Mouse (Mus musculus) stomach, postnatal 0 days (tissue): ENCODE results near the gene Snorc. TPM values are rescaled to one million over a fixed set of nuclear protein-coding genes. Genes with fewer than 3 reads are reported as not detected.
A peak's percentile ranks its signal among the peaks of the same experiment; 100 is the strongest.
"Not testable (repeated sequence)": the region's sequence is repeated elsewhere in the genome, so short reads cannot be mapped to it uniquely, and the experiment has no call there.

Source experiments
- ATAC-seq: fragments of 200-750 bp; cut with Nextera tagmentation; 2 replicates; pipeline ENCODE4 v1.8.0; 2017; ENCODE audit not compliant: low FRiP score, low TSS enrichment
- DNase-seq: peaks from one replicate; pipeline ENCODE4 v3.0.0-alpha.2; 2016; ENCODE audit warnings: low spot score
- H3K27ac ChIP-seq: fragments of 300-500 bp; sonication (generic); replicated peaks from 2 replicates; pipeline ENCODE4 v1.5.1; 2014; ENCODE audit warnings: mild to moderate bottlenecking, control low read depth
- H3K27me3 ChIP-seq: fragments of 300-500 bp; sonication (generic); 2 replicates; pipeline ENCODE4 v1.6.1; 2014; ENCODE audit warnings: low read length; ENCODE audit not compliant: control insufficient read depth, insufficient read depth
- H3K36me3 ChIP-seq: fragments of 300-500 bp; sonication (generic); 2 replicates; pipeline ENCODE4 v1.6.1; 2014; ENCODE audit warnings: low read length, mixed read lengths; ENCODE audit not compliant: control insufficient read depth, insufficient read depth
- H3K4me1 ChIP-seq: fragments of 300-500 bp; sonication (generic); replicated peaks from 2 replicates; pipeline ENCODE4 v1.6.1; 2014; ENCODE audit warnings: antibody characterized with exemption; ENCODE audit not compliant: control insufficient read depth, insufficient read depth
- H3K4me2 ChIP-seq: fragments of 300-500 bp; sonication (generic); replicated peaks from 2 replicates; pipeline ENCODE4 v1.6.1; 2014; ENCODE audit warnings: low read depth, mild to moderate bottlenecking, control low read depth, moderate library complexity
- H3K4me3 ChIP-seq: fragments of 300-500 bp; sonication (generic); 2 replicates; pipeline ENCODE4 v1.5.1; 2014; ENCODE audit warnings: low read depth, low read length, control low read depth
- H3K9ac ChIP-seq: fragments of 300-500 bp; sonication (generic); 2 replicates; pipeline ENCODE4 v1.6.1; 2014; ENCODE audit warnings: mild to moderate bottlenecking, low read length, control low read depth, mixed read lengths
- H3K9me3 ChIP-seq: fragments of 300-500 bp; sonication (generic); 2 replicates; pipeline ENCODE4 v1.6.1; 2016; ENCODE audit warnings: low read length; ENCODE audit not compliant: control insufficient read depth
- CTCF ChIP-seq: IDR thresholded peaks from 2 replicates; pipeline ENCODE4 v1.5.1; 2016; ENCODE audit warnings: antibody characterized with exemption, low read depth, mild to moderate bottlenecking, moderate library complexity
- EP300 ChIP-seq: optimal IDR thresholded peaks from 2 replicates; pipeline ENCODE3; 2016; ENCODE audit warnings: antibody characterized with exemption
- WGBS: fragments of 180-500 bp; shearing (Covaris S2); extraction: QIAGEN DNeasy Blood & Tissue Kit; methylation state at CpG from one replicate; pipeline ENCODE4 v1.1.7; 2014; 5-methylcytosine and 5-hydroxymethylcytosine counted together
- polyA plus RNA-seq: library from polyadenylated mRNA; unstranded; fragments of >200 nt; fragmentation: Nextera tagmentation; extraction: Ambion mirVana; gene quantifications from 2 replicates; pipeline ENCODE4 v1.2.1, GENCODE M21; 2015

Snorc gene
- not detected in 2 replicates for polyA plus RNA-seq

GRCm38 (mm10) chr1:87469971-87470370 is at the start of gene Snorc:
Snorc (plus strand) TSS chr1:87470271.
- not testable (repeated sequence) for H3K4me1 ChIP-seq, H3K4me2 ChIP-seq, H3K36me3 ChIP-seq, DNase-seq, H3K9me3 ChIP-seq, H3K4me3 ChIP-seq, H3K27ac ChIP-seq, ATAC-seq, H3K27me3 ChIP-seq, H3K9ac ChIP-seq
- WGBS, result 53% methylated on average over 9 of the region's 10 CpGs

DNA sequence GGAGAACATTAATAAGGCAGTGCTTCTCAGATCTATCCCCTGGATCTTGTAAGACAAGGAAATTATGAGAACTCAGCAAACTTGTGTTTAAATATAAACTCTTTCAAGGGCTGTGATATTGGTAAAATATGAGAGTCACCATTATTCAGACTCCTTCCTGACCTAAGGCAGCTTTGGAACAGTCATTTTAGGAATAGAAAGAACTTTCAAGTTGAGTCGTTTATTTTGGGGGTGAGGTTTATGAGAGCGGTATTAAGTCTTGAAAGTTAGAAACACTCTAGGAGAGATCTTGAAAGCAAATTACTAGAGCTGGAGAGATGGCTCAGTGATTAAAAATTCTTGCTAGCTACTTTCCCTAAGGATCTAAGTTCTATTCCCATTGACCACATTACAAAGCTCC is 34.9 kb upstream of the Snorc start:
- Histone ChIP-seq H3K27me3 (no peaks in the 10 kb centered on the region), H3K36me3 (peaks cover 26% of the 10 kb centered on the region), H3K9ac (no peak overlapping the region), H3K27ac (no peak overlapping the region), H3K4me3 (no peak overlapping the region), H3K4me2 (no peak overlapping the region), H3K4me1 (no peaks in the 10 kb centered on the region), H3K9me3 (no peaks in the 10 kb centered on the region)
- no peak for TF ChIP-seq EP300
- no peak for TF ChIP-seq CTCF
- no peak for DNase-seq
- 80% methylated on average over 2 of the region's 2 CpGs for WGBS
- no peak for ATAC-seq

DNA sequence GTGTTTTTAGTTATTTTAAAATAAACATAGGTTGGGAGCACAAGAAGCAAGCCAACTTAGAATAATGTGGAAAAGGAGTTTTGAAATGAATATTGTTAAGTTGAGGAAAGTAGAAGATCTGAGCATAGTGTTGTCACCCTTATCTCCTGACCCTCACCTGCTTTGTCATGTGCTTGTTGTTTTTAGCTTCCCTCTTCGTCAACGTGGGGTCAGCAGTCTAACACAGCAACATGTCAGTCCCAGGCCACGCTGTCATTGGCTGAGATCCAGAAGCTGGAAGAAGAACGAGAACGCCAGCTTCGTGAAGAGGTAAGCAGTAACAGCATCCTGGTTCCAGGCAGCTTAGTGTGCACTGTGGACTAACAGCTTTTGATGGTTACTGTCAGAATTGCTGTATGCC is 33.5 kb upstream of the Snorc start:
- no peaks in the 10 kb centered on the region for H3K9me3 ChIP-seq
- no peak overlapping the region for H3K4me3 ChIP-seq
- 68% methylated on average over 6 of the region's 6 CpGs for WGBS
- TF ChIP-seq EP300 (no peak), CTCF (no peak)
- no peak overlapping the region for H3K27ac ChIP-seq
- H3K9ac ChIP-seq, result no peak overlapping the region
- H3K4me2 ChIP-seq, result no peak overlapping the region
- no peaks in the 10 kb centered on the region for H3K4me1 ChIP-seq
- peaks cover 28% of the 10 kb centered on the region for H3K36me3 ChIP-seq
- DNase-seq, result no peak
- no peak for ATAC-seq
- H3K27me3 ChIP-seq, result no peaks in the 10 kb centered on the region

GRCm38 (mm10) chr1:87447183-87448104 is 22.6 kb upstream of the Snorc start:
- DNase-seq, result peak; percentile 60
- Histone ChIP-seq H3K9me3 (no peaks in the 10 kb centered on the region), H3K9ac (no peak overlapping the region), H3K27ac (no peak overlapping the region), H3K27me3 (no peaks in the 10 kb centered on the region), H3K4me3 (no peak overlapping the region), H3K4me2 (no peak overlapping the region), H3K36me3 (peaks cover 33% of the 10 kb centered on the region), H3K4me1 (no peaks in the 10 kb centered on the region)
- ATAC-seq, result no peak
- peak; percentile 82 for TF ChIP-seq CTCF
- TF ChIP-seq EP300, result no peak
- WGBS, result 40% methylated on average over 5 of the region's 5 CpGs

GRCm38 (mm10) chr1:87449432-87449831 is 20.6 kb upstream of the Snorc start:
- H3K4me2 ChIP-seq, result no peak overlapping the region
- H3K27ac ChIP-seq, result no peak overlapping the region
- 82% methylated on average over 4 of the region's 4 CpGs for WGBS
- DNase-seq (no peak), ATAC-seq (no peak)
- H3K36me3 ChIP-seq, result peaks cover 26% of the 10 kb centered on the region
- no peak overlapping the region for H3K4me3 ChIP-seq
- no peaks in the 10 kb centered on the region for H3K27me3 ChIP-seq
- H3K9ac ChIP-seq, result no peak overlapping the region
- H3K4me1 ChIP-seq, result no peaks in the 10 kb centered on the region
- H3K9me3 ChIP-seq, result no peaks in the 10 kb centered on the region
- no peak for TF ChIP-seq EP300
- TF ChIP-seq CTCF, result no peak

DNA sequence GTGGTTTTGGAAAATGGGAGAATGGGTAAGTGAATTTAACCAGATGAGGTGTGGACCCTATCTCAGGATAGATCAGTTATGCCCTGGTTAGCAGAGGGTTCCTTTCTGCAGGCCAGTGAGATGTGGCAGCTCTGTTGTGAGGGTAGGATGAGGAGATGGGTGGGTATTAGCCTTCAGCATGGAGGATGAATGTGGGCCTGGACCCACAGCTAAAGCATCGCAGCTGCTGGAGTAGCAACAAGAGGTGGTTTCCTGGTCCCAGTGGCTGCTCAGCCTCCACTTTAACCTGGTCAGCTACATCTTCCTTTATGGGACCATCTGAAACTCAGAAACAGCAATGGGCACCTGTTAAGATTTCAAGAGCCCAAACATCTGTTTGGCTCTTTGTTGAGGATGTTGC is 13.6 kb upstream of the Snorc start:
- Histone ChIP-seq H3K36me3 (no peaks in the 10 kb centered on the region), H3K27ac (no peak overlapping the region), H3K4me1 (no peaks in the 10 kb centered on the region), H3K9ac (no peak overlapping the region), H3K9me3 (no peaks in the 10 kb centered on the region), H3K4me2 (no peak overlapping the region), H3K27me3 (no peaks in the 10 kb centered on the region), H3K4me3 (no peak overlapping the region)
- ATAC-seq (no peak), DNase-seq (no peak)
- 87% methylated on average over 1 of the region's 1 CpGs for WGBS
- TF ChIP-seq EP300, result no peak
- TF ChIP-seq CTCF, result no peak
